Mouse (Mus musculus): ENCODE measurements around the gene Smoc1. TPM values are rescaled to one million over a fixed set of nuclear protein-coding genes. Genes with fewer than 3 reads are reported as not detected.

The Smoc1 gene
- polyA plus RNA-seq, 1 experiment, result 4.4 TPM

DNA sequence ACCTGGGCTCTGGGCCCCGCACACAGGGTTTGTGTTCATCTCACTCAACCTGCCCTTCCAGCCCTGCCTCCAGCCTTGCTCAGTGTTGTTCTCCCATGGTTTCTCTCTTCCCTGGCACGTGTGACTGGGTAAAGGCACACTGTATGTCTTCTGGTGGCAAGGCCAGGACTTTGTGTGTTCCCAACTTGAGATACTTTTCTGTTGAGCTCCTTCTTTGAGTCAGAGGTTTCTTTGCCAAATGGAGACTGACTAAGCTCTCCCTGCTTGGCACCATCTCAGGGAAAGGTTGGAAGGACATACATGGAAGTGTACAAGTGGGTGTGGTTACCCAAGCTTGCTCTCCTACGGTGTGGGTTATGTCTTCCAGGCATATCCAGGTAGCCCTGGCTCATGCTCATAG is 136.5 kb downstream of the Smoc1 start:
- no peak for TF ChIP-seq CTCF (IDR thresholded peaks at IDR 0.05; ENCODE audit: extremely low read depth, insufficient read length, insufficient replicate concordance, low read depth, low read length)
- TF ChIP-seq POLR2A (IDR thresholded peaks at IDR 0.05; ENCODE audit: low read depth, low read length), result no peak

DNA sequence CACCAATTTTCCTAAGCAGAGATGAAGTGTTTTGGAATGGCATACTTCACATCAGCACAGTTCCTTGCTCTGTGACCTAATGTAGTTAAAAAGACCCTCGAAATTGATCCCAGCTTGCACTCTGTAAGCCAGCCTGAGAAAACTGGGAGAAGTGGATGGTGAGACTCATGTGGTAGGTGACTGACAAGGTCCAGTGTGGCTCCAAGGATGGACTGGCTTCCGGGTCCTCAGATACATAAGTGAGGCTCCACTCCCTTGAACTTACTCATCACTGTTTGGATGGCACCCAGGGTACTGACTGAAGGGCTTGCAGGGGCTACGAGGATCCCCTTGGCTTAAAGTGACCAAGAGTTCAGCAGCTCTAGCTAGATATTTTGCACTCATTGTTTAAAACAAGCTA is 137.0 kb downstream of the Smoc1 start:
- 77% methylated on average over 3 of the region's 3 CpGs for WGBS
- Histone ChIP-seq H3K36me3 (ENCODE audit: control insufficient read depth, insufficient read depth, low read length) (no peaks in the 10 kb centered on the region), H3K4me1 (ENCODE audit: control insufficient read depth, insufficient read depth, insufficient read length, low read length) (no peaks in the 10 kb centered on the region), H3K4me3 (ENCODE audit: low read depth, low read length) (no peak overlapping the region), H3K27ac (ENCODE audit: insufficient read depth, low read depth, low read length) (no peak overlapping the region), H3K27me3 (ENCODE audit: control insufficient read depth, insufficient read depth, low read length) (no peaks in the 10 kb centered on the region)
- no peak for TF ChIP-seq CTCF (IDR thresholded peaks at IDR 0.05; ENCODE audit: extremely low read depth, insufficient read length, insufficient replicate concordance, low read depth, low read length)
- TF ChIP-seq POLR2A (IDR thresholded peaks at IDR 0.05; ENCODE audit: low read depth, low read length), result no peak

More for the DNA sequence above, 136.5 kb downstream of the Smoc1 start:
- H3K36me3 ChIP-seq (ENCODE audit: control insufficient read depth, insufficient read depth, low read length), result no peaks in the 10 kb centered on the region
- H3K4me1 ChIP-seq (ENCODE audit: control insufficient read depth, insufficient read depth, insufficient read length, low read length), result no peaks in the 10 kb centered on the region
- H3K4me3 ChIP-seq (ENCODE audit: low read depth, low read length), result no peak overlapping the region
- 71% methylated on average over 3 of the region's 3 CpGs for WGBS
- H3K27ac ChIP-seq (ENCODE audit: insufficient read depth, low read depth, low read length), result no peak overlapping the region
- no peaks in the 10 kb centered on the region for H3K27me3 ChIP-seq (ENCODE audit: control insufficient read depth, insufficient read depth, low read length)

DNA sequence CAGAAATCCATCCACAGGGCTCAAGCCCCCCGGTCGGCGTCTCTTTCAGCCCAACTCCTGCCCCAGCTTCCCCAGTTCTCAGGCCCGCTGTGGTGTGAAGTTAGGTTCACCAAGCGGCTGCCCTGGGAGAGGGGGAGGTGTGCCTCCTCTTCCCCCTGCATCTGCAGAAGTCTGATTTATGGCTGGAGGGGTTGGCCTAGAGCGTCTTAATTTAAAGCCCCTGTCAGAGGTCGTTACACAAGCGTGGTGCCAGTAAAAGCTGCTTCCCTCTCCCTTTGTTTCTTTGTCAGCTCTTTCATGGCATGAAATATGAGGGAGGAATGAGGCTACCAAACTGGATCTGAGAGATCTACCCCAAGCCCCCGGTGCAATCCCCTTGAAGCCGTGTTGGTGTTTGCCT is 139.5 kb downstream of the Smoc1 start:
- Histone ChIP-seq H3K36me3 (ENCODE audit: control insufficient read depth, insufficient read depth, low read length) (no peaks in the 10 kb centered on the region), H3K27me3 (ENCODE audit: control insufficient read depth, insufficient read depth, low read length) (no peaks in the 10 kb centered on the region), H3K4me3 (ENCODE audit: low read depth, low read length) (no peak overlapping the region), H3K27ac (ENCODE audit: insufficient read depth, low read depth, low read length) (no peak overlapping the region), H3K4me1 (ENCODE audit: control insufficient read depth, insufficient read depth, insufficient read length, low read length) (no peaks in the 10 kb centered on the region)
- WGBS, result 49% methylated on average over 10 of the region's 10 CpGs
- TF ChIP-seq CTCF (IDR thresholded peaks at IDR 0.05; ENCODE audit: extremely low read depth, insufficient read length, insufficient replicate concordance, low read depth, low read length) (no peak), POLR2A (IDR thresholded peaks at IDR 0.05; ENCODE audit: low read depth, low read length) (no peak)

DNA sequence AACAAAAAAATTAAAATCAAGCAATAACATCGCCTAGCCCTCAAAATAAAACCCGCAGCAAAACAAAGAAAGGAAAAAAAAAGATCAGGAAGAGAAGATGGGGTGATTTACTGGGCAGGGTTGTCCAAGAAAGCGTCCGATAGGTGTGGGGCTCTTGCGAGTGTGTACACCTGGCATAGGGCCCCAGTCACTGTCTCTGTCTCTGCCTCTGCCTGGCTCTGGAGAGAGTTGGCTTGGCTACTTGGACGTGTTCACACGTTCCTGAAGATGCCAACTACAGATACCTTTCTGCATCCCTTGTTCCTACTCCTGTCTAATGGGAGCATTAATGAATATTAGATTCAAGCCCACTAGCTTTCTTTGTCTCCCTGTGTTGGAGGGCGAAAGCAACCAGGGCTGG is 140.0 kb downstream of the Smoc1 start:
- no peak overlapping the region for H3K27ac ChIP-seq (ENCODE audit: insufficient read depth, low read depth, low read length)
- H3K4me3 ChIP-seq (ENCODE audit: low read depth, low read length), result no peak overlapping the region
- TF ChIP-seq CTCF (IDR thresholded peaks at IDR 0.05; ENCODE audit: extremely low read depth, insufficient read length, insufficient replicate concordance, low read depth, low read length), result no peak
- no peak for TF ChIP-seq POLR2A (IDR thresholded peaks at IDR 0.05; ENCODE audit: low read depth, low read length)
- H3K27me3 ChIP-seq (ENCODE audit: control insufficient read depth, insufficient read depth, low read length), result no peaks in the 10 kb centered on the region
- no peaks in the 10 kb centered on the region for H3K36me3 ChIP-seq (ENCODE audit: control insufficient read depth, insufficient read depth, low read length)
- WGBS, result 81% methylated on average over 8 of the region's 8 CpGs
- no peaks in the 10 kb centered on the region for H3K4me1 ChIP-seq (ENCODE audit: control insufficient read depth, insufficient read depth, insufficient read length, low read length)

DNA sequence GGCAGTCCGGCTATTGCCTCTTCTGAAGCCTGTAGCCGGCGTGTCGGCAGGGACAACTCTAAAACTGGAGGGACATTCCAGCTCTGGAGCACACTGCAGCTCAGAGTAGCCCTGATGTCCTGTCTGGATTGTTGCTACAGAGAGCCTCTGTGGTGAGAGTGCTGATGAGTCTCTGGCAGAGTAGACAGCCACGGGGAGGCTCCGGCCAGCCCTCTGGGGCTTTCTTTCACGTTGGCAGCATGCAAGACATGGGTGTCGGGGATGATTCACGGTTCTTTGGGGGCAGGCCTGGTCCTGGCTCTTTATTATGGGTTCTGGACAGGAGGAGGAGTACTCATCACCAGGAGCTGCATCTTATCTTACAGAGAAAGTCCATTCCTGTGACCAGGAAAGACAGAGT is 140.5 kb downstream of the Smoc1 start:
- TF ChIP-seq CTCF (IDR thresholded peaks at IDR 0.05; ENCODE audit: extremely low read depth, insufficient read length, insufficient replicate concordance, low read depth, low read length) (no peak), POLR2A (IDR thresholded peaks at IDR 0.05; ENCODE audit: low read depth, low read length) (no peak)
- Histone ChIP-seq H3K4me3 (ENCODE audit: low read depth, low read length) (no peak overlapping the region), H3K27me3 (ENCODE audit: control insufficient read depth, insufficient read depth, low read length) (no peaks in the 10 kb centered on the region), H3K4me1 (ENCODE audit: control insufficient read depth, insufficient read depth, insufficient read length, low read length) (no peaks in the 10 kb centered on the region), H3K36me3 (ENCODE audit: control insufficient read depth, insufficient read depth, low read length) (no peaks in the 10 kb centered on the region), H3K27ac (ENCODE audit: insufficient read depth, low read depth, low read length) (no peak overlapping the region)
- WGBS, result 82% methylated on average over 9 of the region's 9 CpGs

DNA sequence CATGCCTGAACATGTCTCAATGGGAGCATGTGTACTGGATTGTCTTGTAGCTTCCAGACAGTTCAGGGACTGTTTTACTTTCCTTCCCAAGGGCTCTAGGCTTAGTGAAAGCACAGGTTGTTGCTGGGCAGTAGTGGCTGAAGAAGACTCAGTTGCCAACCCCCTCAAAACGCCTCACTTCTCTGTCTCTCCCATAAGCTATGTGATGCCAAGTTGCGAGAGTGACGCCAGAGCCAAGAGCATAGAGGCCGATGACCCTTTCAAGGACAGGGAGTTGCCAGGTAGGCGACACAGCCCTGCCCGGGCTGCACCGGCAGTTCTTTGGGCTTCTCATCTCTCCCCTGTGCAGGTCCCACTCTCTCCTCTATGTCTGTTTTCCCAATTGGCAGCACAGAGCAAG is 141.4 kb downstream of the Smoc1 start:
- Histone ChIP-seq H3K27ac (ENCODE audit: insufficient read depth, low read depth, low read length) (no peak overlapping the region), H3K4me1 (ENCODE audit: control insufficient read depth, insufficient read depth, insufficient read length, low read length) (no peaks in the 10 kb centered on the region), H3K36me3 (ENCODE audit: control insufficient read depth, insufficient read depth, low read length) (no peaks in the 10 kb centered on the region), H3K4me3 (ENCODE audit: low read depth, low read length) (no peak overlapping the region), H3K27me3 (ENCODE audit: control insufficient read depth, insufficient read depth, low read length) (no peaks in the 10 kb centered on the region)
- no peak for TF ChIP-seq POLR2A (IDR thresholded peaks at IDR 0.05; ENCODE audit: low read depth, low read length)
- no peak for TF ChIP-seq CTCF (IDR thresholded peaks at IDR 0.05; ENCODE audit: extremely low read depth, insufficient read length, insufficient replicate concordance, low read depth, low read length)
- 82% methylated on average over 7 of the region's 7 CpGs for WGBS

DNA sequence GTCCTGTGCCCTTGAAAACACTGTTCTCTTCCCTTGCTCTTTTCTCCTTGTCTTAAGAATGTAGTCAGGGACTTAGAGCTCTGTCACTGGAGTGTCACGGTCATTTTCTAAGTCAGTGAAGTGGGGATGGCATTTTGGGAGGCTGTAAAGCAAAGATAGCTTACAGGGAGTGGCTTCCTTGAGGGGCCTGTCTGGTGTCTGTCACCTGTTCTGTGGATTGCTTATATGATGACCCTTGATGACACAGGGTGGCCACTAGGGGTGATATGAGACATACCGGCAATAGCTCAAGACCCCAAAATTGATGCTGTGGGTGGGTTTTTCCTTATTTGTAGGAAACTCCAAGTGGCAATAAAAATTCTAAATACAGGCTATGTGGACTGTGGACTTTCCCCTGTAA is 141.9 kb downstream of the Smoc1 start:
- H3K4me3 ChIP-seq (ENCODE audit: low read depth, low read length), result no peak overlapping the region
- no peak overlapping the region for H3K27ac ChIP-seq (ENCODE audit: insufficient read depth, low read depth, low read length)
- no peaks in the 10 kb centered on the region for H3K27me3 ChIP-seq (ENCODE audit: control insufficient read depth, insufficient read depth, low read length)
- TF ChIP-seq CTCF (IDR thresholded peaks at IDR 0.05; ENCODE audit: extremely low read depth, insufficient read length, insufficient replicate concordance, low read depth, low read length), result no peak
- no peaks in the 10 kb centered on the region for H3K36me3 ChIP-seq (ENCODE audit: control insufficient read depth, insufficient read depth, low read length)
- H3K4me1 ChIP-seq (ENCODE audit: control insufficient read depth, insufficient read depth, insufficient read length, low read length), result no peaks in the 10 kb centered on the region
- 43% methylated on average over 2 of the region's 2 CpGs for WGBS

DNA sequence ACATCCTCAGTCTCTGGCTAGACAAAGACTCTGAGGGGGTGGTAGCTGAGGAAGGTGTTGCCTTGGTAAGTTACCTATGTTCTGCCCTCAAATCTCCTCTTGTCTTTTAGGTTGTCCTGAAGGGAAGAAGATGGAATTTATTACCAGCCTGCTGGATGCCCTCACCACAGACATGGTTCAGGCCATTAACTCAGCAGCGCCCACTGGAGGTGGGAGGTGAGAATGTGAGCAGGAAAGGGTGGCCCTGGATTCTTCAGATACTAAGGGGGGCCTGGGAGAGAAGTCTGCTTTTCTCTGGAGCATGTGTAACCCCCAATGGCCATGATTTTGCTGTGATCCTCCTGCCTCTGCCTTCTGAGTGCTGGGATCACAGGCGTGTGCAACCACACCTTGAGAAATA is 143.5 kb downstream of the Smoc1 start:
- Histone ChIP-seq H3K27me3 (ENCODE audit: control insufficient read depth, insufficient read depth, low read length) (no peaks in the 10 kb centered on the region), H3K4me1 (ENCODE audit: control insufficient read depth, insufficient read depth, insufficient read length, low read length) (no peaks in the 10 kb centered on the region), H3K36me3 (ENCODE audit: control insufficient read depth, insufficient read depth, low read length) (no peaks in the 10 kb centered on the region), H3K27ac (ENCODE audit: insufficient read depth, low read depth, low read length) (no peak overlapping the region), H3K4me3 (ENCODE audit: low read depth, low read length) (no peak overlapping the region)
- peak; percentile 28; the same call in 1 of the 2 replicates for TF ChIP-seq CTCF (IDR thresholded peaks at IDR 0.05; ENCODE audit: extremely low read depth, insufficient read length, insufficient replicate concordance, low read depth, low read length)
- TF ChIP-seq POLR2A (IDR thresholded peaks at IDR 0.05; ENCODE audit: low read depth, low read length), result no peak
- 79% methylated on average over 2 of the region's 2 CpGs for WGBS
